Mouse (Mus musculus) mouse embryonic stem cell (cell line): ENCODE results near the gene Ppef2.
"Not testable (repeated sequence)": the region's sequence is repeated elsewhere in the genome, so short reads cannot be mapped to it uniquely, and the experiment has no call there.

Experiments used
- in situ Hi-C, 2 experiments: fragments of 300-500 bp; cut with MboI; formaldehyde crosslinking; loops; 1 replicate in 1 of 2; 3 replicates in 1 of 2; pipeline ENCODE4 v1.14.3; 2019 to 2020; ENCODE audit warnings: low sequenced_read_pairs in 2 of 2, low pct_unique_long_range_greater_than_20kb in 1 of 2, mixed read lengths in 1 of 2; ENCODE audit not compliant: unreplicated experiment in 1 of 2

Ppef2 gene

GRCm38 (mm10) chr5:92205184-92205583 is 50.9 kb downstream of the Ppef2 start:
- in situ Hi-C loops: no loop called here

- in situ Hi-C loops: no loop called here
Observed at GRCm38 (mm10) chr5:92204162-92205036, 51.7 kb downstream of the Ppef2 start.

DNA sequence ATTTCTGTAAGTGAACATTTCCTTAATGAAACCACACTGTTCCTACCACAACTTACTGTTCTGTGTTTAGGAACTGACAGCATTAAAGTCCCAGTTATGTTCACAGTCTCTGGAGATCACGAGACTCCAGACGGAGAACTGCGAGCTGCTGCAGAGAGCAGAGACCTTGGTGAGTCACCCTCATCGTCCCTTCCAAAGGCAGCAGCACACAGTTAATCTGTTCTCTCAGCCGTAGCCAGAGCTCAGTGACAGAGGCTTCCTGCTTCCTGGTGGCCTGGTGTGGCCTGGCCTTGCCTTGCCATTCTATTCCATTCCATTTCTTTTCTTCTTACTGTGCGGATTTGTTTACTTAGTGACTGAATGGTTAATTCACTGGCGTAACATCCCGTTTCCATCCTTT is 57.8 kb downstream of the Ppef2 start:
- in situ Hi-C loops: no loop called here

GRCm38 (mm10) chr5:92196895-92197811 is 58.9 kb downstream of the Ppef2 start:
- in situ Hi-C loops: no loop called here

GRCm38 (mm10) chr5:92195716-92196115 is 60.4 kb downstream of the Ppef2 start:
- in situ Hi-C loops: not testable (repeated sequence)

DNA sequence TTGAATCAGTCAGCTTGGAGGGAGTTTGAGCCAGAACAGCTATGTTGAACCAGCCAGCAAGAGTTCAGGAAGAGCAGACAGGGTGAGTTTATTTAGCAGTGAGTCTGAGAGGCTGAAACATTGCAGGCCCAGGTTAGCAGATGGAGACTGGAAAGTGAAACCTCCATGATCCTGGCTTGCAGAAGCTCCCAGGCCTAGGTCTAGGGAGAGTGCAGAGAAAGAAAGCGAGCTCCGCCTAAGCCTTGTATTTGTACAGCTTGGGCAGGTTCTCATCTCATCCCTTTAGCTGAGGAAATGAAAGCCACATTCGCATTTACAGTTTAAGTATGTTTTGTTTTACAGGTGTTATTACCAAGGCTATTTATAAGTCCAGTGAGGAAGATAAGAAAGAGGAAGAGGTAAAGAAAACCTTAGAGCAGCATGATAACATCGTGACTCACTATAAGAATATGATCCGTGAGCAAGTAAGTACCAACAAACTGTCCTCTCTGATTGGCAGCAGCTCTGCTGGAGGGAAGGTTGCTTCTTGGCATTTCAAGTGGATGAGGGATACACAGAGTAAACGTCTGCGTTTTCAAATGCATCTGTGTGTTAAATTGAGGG is 67.1 kb downstream of the Ppef2 start:
- in situ Hi-C loops: no loop called here

DNA sequence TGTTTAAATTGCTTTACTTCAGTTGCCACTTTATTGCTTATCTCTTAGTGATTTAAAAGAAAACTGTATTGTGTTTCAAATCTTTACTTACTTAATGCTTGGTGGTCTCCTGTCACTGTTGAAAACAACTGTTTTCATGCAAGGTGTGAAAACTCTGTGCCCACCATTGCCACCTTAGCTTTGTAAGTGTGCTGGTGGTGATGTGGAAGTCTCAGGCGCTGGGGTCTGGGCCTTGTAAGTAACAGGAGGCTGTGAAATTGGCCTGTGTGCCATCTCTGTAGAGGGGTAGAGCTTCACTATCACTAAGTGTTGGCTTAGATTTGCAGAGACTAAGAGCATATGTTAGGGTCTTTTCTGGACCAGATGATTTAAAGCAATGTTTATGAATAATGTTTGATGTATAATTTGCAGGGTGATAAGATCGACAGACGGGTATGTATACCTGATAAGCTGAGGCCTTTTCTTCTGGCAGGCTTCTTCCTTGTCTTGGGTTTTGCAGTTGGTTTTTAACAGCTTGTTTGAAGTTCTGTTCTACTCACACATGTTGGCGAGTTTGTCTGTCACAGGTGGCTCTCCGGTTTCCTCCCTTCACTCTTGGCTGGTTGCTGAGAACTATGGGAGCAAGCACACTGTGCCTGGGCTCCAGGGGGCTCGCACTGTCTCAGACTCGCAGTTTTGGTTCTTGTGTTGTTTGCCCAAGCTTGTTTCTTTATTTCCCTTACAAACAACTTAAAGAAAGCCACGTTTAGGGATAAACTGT is 72.8 kb downstream of the Ppef2 start:
- in situ Hi-C loops: no loop called here
